Mouse (Mus musculus): ENCODE data around the gene Zfp382. TPM values are rescaled to one million over a fixed set of nuclear protein-coding genes. Genes with fewer than 3 reads are reported as not detected.
"Not testable (repeated sequence)": the region's sequence is repeated elsewhere in the genome, so short reads cannot be mapped to it uniquely, and the experiment has no call there.

The Zfp382 gene
- polyA plus RNA-seq, 1 experiment: 3.8 TPM

- Histone ChIP-seq H3K79me3 (ENCODE audit: low read depth) (peaks cover 38% of the 10 kb centered on the region), H3K4me3 (ENCODE audit: insufficient read depth, poor library complexity, severe bottlenecking) (no peak overlapping the region)
Observed at GRCm38 (mm10) chr7:30099297-30099696, 22.4 kb upstream of the Zfp382 start.

DNA sequence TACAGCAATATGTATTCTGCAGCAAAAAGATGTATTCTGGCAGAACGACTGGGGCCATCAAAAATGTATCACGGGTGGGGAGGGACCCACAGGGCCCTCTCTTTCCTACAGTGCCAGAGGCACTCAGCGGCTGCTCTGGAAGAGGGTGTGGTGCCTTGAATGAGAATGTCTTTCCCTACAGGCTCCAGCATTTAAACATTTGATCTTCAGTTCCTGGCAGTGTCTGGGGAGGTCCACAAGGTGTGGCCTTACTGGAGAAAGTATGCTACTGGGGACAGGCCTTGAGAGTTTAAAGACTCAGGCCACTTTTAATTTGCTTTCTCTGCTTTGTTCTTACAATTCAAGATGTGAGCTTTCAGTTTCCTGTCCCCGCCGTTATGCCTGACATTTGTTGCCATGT lies 5.7 kb upstream of the Zfp382 start:
- Histone ChIP-seq H3K27me3 (ENCODE audit: control insufficient read depth, insufficient read depth, insufficient read length) (no peaks in the 10 kb centered on the region), H3K4me3 (ENCODE audit: insufficient read depth, poor library complexity, severe bottlenecking) (no peak overlapping the region), H3ac (ENCODE audit: control insufficient read depth, insufficient read length, low read depth) (no peak overlapping the region), H3K79me3 (ENCODE audit: low read depth) (no peaks in the 10 kb centered on the region), H3K79me2 (ENCODE audit: control insufficient read depth, insufficient read depth) (no peaks in the 10 kb centered on the region), H3K36me3 (ENCODE audit: control insufficient read depth, insufficient read depth) (no peaks in the 10 kb centered on the region)
- TF ChIP-seq MYOD1 (IDR thresholded peaks at IDR 0.05; ENCODE audit: control insufficient read depth, insufficient read length, low read depth): no peak

More at GRCm38 (mm10) chr7:30099297-30099696, 22.4 kb upstream of the Zfp382 start:
- H3K36me3 ChIP-seq (ENCODE audit: control insufficient read depth, insufficient read depth): peaks cover 52% of the 10 kb centered on the region
- no peak overlapping the region for H3ac ChIP-seq (ENCODE audit: control insufficient read depth, insufficient read length, low read depth)
- H3K27me3 ChIP-seq (ENCODE audit: control insufficient read depth, insufficient read depth, insufficient read length): no peaks in the 10 kb centered on the region
- H3K79me2 ChIP-seq (ENCODE audit: control insufficient read depth, insufficient read depth): peaks cover 50% of the 10 kb centered on the region
- TF ChIP-seq MAX (IDR thresholded peaks at IDR 0.05): no peak
- TF ChIP-seq CEBPB (IDR thresholded peaks at IDR 0.05; ENCODE audit: low read depth): no peak
- no peak for TF ChIP-seq FOSL1 (IDR thresholded peaks at IDR 0.05; ENCODE audit: insufficient read depth, low read length, poor library complexity, severe bottlenecking)
- no peak for TF ChIP-seq USF1 (IDR thresholded peaks at IDR 0.05; ENCODE audit: low read depth)
- TF ChIP-seq MYOG (IDR thresholded peaks at IDR 0.05; ENCODE audit: control insufficient read depth, extremely low read depth, insufficient read length): no peak
- TF ChIP-seq CTCF (IDR thresholded peaks at IDR 0.05; ENCODE audit: control insufficient read depth, insufficient read depth, insufficient read length): no peak
- TF ChIP-seq MYOD1 (IDR thresholded peaks at IDR 0.05; ENCODE audit: control insufficient read depth, insufficient read length, low read depth): no peak

DNA sequence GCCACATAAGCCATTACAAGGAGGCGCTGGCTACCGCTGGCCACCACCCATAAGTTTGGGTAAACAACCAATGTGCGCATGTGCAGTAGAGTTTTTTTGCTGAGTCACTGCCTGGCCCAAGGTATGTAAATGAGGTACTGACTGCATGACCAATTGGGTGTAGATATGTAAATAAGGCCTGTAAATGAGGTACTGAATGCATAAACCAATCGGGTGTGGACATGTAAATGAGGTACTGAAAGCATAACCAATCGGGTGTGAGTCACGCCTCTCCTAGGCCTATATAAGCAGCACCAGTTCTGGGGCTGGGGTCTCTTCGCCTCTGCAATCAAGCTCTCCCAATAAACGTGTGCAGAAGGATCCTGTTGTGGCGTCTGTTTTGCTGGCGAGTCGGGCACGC lies 3.8 kb upstream of the Zfp382 start:
- not testable (repeated sequence) for H3K36me3 ChIP-seq (ENCODE audit: control insufficient read depth, insufficient read depth); H3K4me3 ChIP-seq (ENCODE audit: insufficient read depth, poor library complexity, severe bottlenecking); H3ac ChIP-seq (ENCODE audit: control insufficient read depth, insufficient read length, low read depth); H3K79me3 ChIP-seq (ENCODE audit: low read depth); H3K27me3 ChIP-seq (ENCODE audit: control insufficient read depth, insufficient read depth, insufficient read length)
- peaks cover 10% of the 10 kb centered on the region for H3K79me2 ChIP-seq (ENCODE audit: control insufficient read depth, insufficient read depth)

- no peak for TF ChIP-seq CTCF (IDR thresholded peaks at IDR 0.05; ENCODE audit: control insufficient read depth, insufficient read depth, insufficient read length)
- TF ChIP-seq MAX (IDR thresholded peaks at IDR 0.05): no peak
- no peak for TF ChIP-seq USF1 (IDR thresholded peaks at IDR 0.05; ENCODE audit: low read depth)
- no peak for TF ChIP-seq CEBPB (IDR thresholded peaks at IDR 0.05; ENCODE audit: low read depth)
- no peak for TF ChIP-seq FOSL1 (IDR thresholded peaks at IDR 0.05; ENCODE audit: insufficient read depth, low read length, poor library complexity, severe bottlenecking)
- no peak for TF ChIP-seq MYOG (IDR thresholded peaks at IDR 0.05; ENCODE audit: control insufficient read depth, extremely low read depth, insufficient read length)
- TF ChIP-seq MYOD1 (IDR thresholded peaks at IDR 0.05; ENCODE audit: control insufficient read depth, insufficient read length, low read depth): no peak
- peaks cover 20% of the 10 kb centered on the region for H3K79me3 ChIP-seq (ENCODE audit: low read depth)
Observed at GRCm38 (mm10) chr7:30122188-30122530, 417 bp downstream of the Zfp382 start.

GRCm38 (mm10) chr7:30129900-30130299 lies 8.2 kb downstream of the Zfp382 start:
- TF ChIP-seq MYOG (IDR thresholded peaks at IDR 0.05; ENCODE audit: control insufficient read depth, extremely low read depth, insufficient read length) (no peak), CEBPB (IDR thresholded peaks at IDR 0.05; ENCODE audit: low read depth) (no peak), MYOD1 (IDR thresholded peaks at IDR 0.05; ENCODE audit: control insufficient read depth, insufficient read length, low read depth) (no peak), USF1 (IDR thresholded peaks at IDR 0.05; ENCODE audit: low read depth) (no peak), FOSL1 (IDR thresholded peaks at IDR 0.05; ENCODE audit: insufficient read depth, low read length, poor library complexity, severe bottlenecking) (no peak), MAX (IDR thresholded peaks at IDR 0.05) (no peak), CTCF (IDR thresholded peaks at IDR 0.05; ENCODE audit: control insufficient read depth, insufficient read depth, insufficient read length) (no peak)
- peaks cover 7% of the 10 kb centered on the region for H3K79me2 ChIP-seq (ENCODE audit: control insufficient read depth, insufficient read depth)
- no peaks in the 10 kb centered on the region for H3K27me3 ChIP-seq (ENCODE audit: control insufficient read depth, insufficient read depth, insufficient read length)
- H3K4me3 ChIP-seq (ENCODE audit: insufficient read depth, poor library complexity, severe bottlenecking): no peak overlapping the region
- H3K36me3 ChIP-seq (ENCODE audit: control insufficient read depth, insufficient read depth): peaks cover 82% of the 10 kb centered on the region
- no peak overlapping the region for H3ac ChIP-seq (ENCODE audit: control insufficient read depth, insufficient read length, low read depth)
- H3K79me3 ChIP-seq (ENCODE audit: low read depth): peaks cover 8% of the 10 kb centered on the region

More at GRCm38 (mm10) chr7:30122188-30122530, 417 bp downstream of the Zfp382 start:
- Histone ChIP-seq H3K79me2 (ENCODE audit: control insufficient read depth, insufficient read depth) (peaks cover 27% of the 10 kb centered on the region), H3ac (ENCODE audit: control insufficient read depth, insufficient read length, low read depth) (peak overlapping the region; percentile 56), H3K27me3 (ENCODE audit: control insufficient read depth, insufficient read depth, insufficient read length) (no peaks in the 10 kb centered on the region), H3K36me3 (ENCODE audit: control insufficient read depth, insufficient read depth) (peaks cover 14% of the 10 kb centered on the region), H3K4me3 (ENCODE audit: insufficient read depth, poor library complexity, severe bottlenecking) (peak overlapping the region; percentile 61)

DNA sequence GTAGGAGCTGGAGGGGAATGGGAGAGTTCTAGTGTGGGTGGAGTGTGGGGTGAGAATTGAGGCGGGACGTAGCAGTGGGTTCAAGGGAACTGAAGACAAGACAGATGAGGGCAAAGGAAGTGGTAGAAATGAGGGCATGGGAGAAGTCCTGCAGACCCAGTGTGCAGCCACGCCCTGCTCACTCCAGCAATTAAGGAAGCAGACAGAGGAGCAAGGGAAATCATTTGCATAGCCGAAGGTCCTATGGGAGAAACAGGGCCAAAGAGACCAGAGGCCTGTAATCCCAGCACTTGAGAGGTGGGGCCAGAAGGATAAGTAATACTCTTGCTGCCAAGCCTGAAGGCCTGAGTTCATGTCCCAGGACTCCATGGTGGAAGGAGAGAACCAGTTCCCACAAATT lies 10.7 kb downstream of the Zfp382 start:
- TF ChIP-seq MYOD1 (IDR thresholded peaks at IDR 0.05; ENCODE audit: control insufficient read depth, insufficient read length, low read depth) (no peak), USF1 (IDR thresholded peaks at IDR 0.05; ENCODE audit: low read depth) (no peak), MYOG (IDR thresholded peaks at IDR 0.05; ENCODE audit: control insufficient read depth, extremely low read depth, insufficient read length) (no peak), FOSL1 (IDR thresholded peaks at IDR 0.05; ENCODE audit: insufficient read depth, low read length, poor library complexity, severe bottlenecking) (no peak), CEBPB (IDR thresholded peaks at IDR 0.05; ENCODE audit: low read depth) (no peak), MAX (IDR thresholded peaks at IDR 0.05) (no peak), CTCF (IDR thresholded peaks at IDR 0.05; ENCODE audit: control insufficient read depth, insufficient read depth, insufficient read length) (no peak)
- H3K79me3 ChIP-seq (ENCODE audit: low read depth): peaks cover 6% of the 10 kb centered on the region
- H3K79me2 ChIP-seq (ENCODE audit: control insufficient read depth, insufficient read depth): no peaks in the 10 kb centered on the region
- H3K4me3 ChIP-seq (ENCODE audit: insufficient read depth, poor library complexity, severe bottlenecking): no peak overlapping the region
- H3K27me3 ChIP-seq (ENCODE audit: control insufficient read depth, insufficient read depth, insufficient read length): no peaks in the 10 kb centered on the region
- H3K36me3 ChIP-seq (ENCODE audit: control insufficient read depth, insufficient read depth): peaks cover 81% of the 10 kb centered on the region
- no peak overlapping the region for H3ac ChIP-seq (ENCODE audit: control insufficient read depth, insufficient read length, low read depth)
